Mouse (Mus musculus) heart, postnatal 14 days (tissue): ENCODE results near the gene Cers2. TPM values are rescaled to one million over a fixed set of nuclear protein-coding genes. Genes with fewer than 3 reads are reported as not detected.
A peak's percentile ranks its signal among the peaks of the same experiment; 100 is the strongest.

Source experiments
- DNase-seq, 2 experiments: peaks; one replicate each; pipeline ENCODE4 v3.0.0; 2021 to 2022
- intact Hi-C: fragments of 180-260 bp; cut with DNase I; formaldehyde crosslinking; loops from one replicate; pipeline ENCODE4 v1.15.1; 2025
- long read RNA-seq, 2 experiments: library from polyadenylated mRNA; stranded (forward); transcript quantifications; one replicate each; pipeline ENCODE4 v2.0.0; 2021
- total RNA-seq, 2 experiments: library from RNA; stranded (reverse); gene quantifications; 2 replicates each; pipeline ENCODE4 v1.2.3; 2021

The Cers2 gene
- total RNA-seq, result 10 to 100 TPM; 47.4 to 47.6 TPM
- long read RNA-seq, experiment 1, transcript Cers2-201 (11 exons, 2,216 nt), result major isoform, 73 of 89 reads
- long read RNA-seq, experiment 1, partial matches to known transcripts, result 3 of 89 reads
- long read RNA-seq, experiment 1, other reads (novel, unspliced or antisense), result 13 of 89 reads
- long read RNA-seq, experiment 2, transcript Cers2-201 (11 exons, 2,216 nt), result major isoform, 56 of 69 reads
- long read RNA-seq, experiment 2, partial matches to known transcripts, result 4 of 69 reads
- long read RNA-seq, experiment 2, other reads (novel, unspliced or antisense), result 9 of 69 reads

- no peak for DNase-seq
- intact Hi-C loops, result loop anchor here (2.0 to 5.0 kb wide), 2 partner anchors 32 to 78 kb away; partner anchors contain the start of gene Prune1
Observed at GRCm38 (mm10) chr3:95314486-95315093, at the start of gene Cers2. Cers2 (plus strand) TSS chr3:95314791.

GRCm38 (mm10) chr3:95266052-95266451 is 48.5 kb upstream of the Cers2 start:
- intact Hi-C loops, result no loop called here
- no peak for DNase-seq

- DNase-seq, result no peak
- intact Hi-C loops, result no loop called here
Observed at GRCm38 (mm10) chr3:95267855-95268254, 46.7 kb upstream of the Cers2 start.

- intact Hi-C loops, result no loop called here
Observed at GRCm38 (mm10) chr3:95269789-95270188, 44.8 kb upstream of the Cers2 start.

GRCm38 (mm10) chr3:95270766-95271364 is 43.7 kb upstream of the Cers2 start:
- intact Hi-C loops, result no loop called here

More at GRCm38 (mm10) chr3:95269789-95270188, 44.8 kb upstream of the Cers2 start:
- no peak for DNase-seq

GRCm38 (mm10) chr3:95273471-95273870 is 41.1 kb upstream of the Cers2 start:
- intact Hi-C loops, result no loop called here
- no peak for DNase-seq

More at GRCm38 (mm10) chr3:95270766-95271364, 43.7 kb upstream of the Cers2 start:
- DNase-seq, result no peak

GRCm38 (mm10) chr3:95274453-95274852 is 40.1 kb upstream of the Cers2 start:
- intact Hi-C loops, result no loop called here

GRCm38 (mm10) chr3:95275161-95275560 is 39.4 kb upstream of the Cers2 start:
- intact Hi-C loops, result no loop called here
- DNase-seq, result no peak

More at GRCm38 (mm10) chr3:95274453-95274852, 40.1 kb upstream of the Cers2 start:
- no peak for DNase-seq

GRCm38 (mm10) chr3:95276428-95276934 is 38.1 kb upstream of the Cers2 start:
- no peak for DNase-seq
- intact Hi-C loops, result no loop called here

GRCm38 (mm10) chr3:95277149-95277551 is 37.4 kb upstream of the Cers2 start:
- peak in 1 of 2 experiments; percentile 26 for DNase-seq

GRCm38 (mm10) chr3:95280747-95281146 is 33.8 kb upstream of the Cers2 start:
- intact Hi-C loops, result no loop called here
- peak; percentile 13 to 16 for DNase-seq

More at GRCm38 (mm10) chr3:95277149-95277551, 37.4 kb upstream of the Cers2 start:
- intact Hi-C loops, result no loop called here

- peak; percentile 98 to 99 for DNase-seq
- intact Hi-C loops, result loop anchor here (2.0 kb wide), 1 partner anchor 33 kb away; the partner anchor contains the start of gene Cers2
Observed at GRCm38 (mm10) chr3:95281216-95282126, 33.1 kb upstream of the Cers2 start, which contains the start of the genes Mindy1 and Prune1. Mindy1 (plus strand) TSS chr3:95281345. Prune1 (minus strand) TSS chr3:95282076.

GRCm38 (mm10) chr3:95282381-95282864 is 32.2 kb upstream of the Cers2 start:
- intact Hi-C loops, result loop anchor here (2.0 kb wide), 1 partner anchor 32 kb away; the partner anchor contains the start of gene Cers2
- peak; percentile 36 to 46 for DNase-seq

GRCm38 (mm10) chr3:95282865-95283588 is 31.6 kb upstream of the Cers2 start:
- peak; percentile 83 to 85 for DNase-seq
- intact Hi-C loops, result loop anchor here (2.0 kb wide), 1 partner anchor 32 kb away; the partner anchor contains the start of gene Cers2

GRCm38 (mm10) chr3:95283589-95283941 is 31.0 kb upstream of the Cers2 start:
- intact Hi-C loops, result loop anchor here (2.0 kb wide), 1 partner anchor 31 kb away; the partner anchor contains the start of gene Cers2
- no peak for DNase-seq

GRCm38 (mm10) chr3:95284062-95284461 is 30.5 kb upstream of the Cers2 start:
- DNase-seq, result no peak
- intact Hi-C loops, result no loop called here

GRCm38 (mm10) chr3:95284501-95285281 is 29.9 kb upstream of the Cers2 start:
- intact Hi-C loops, result no loop called here
- no peak for DNase-seq

- no peak for DNase-seq
- intact Hi-C loops, result no loop called here
Observed at GRCm38 (mm10) chr3:95285390-95285789, 29.2 kb upstream of the Cers2 start.
